32 mouse cellular contexts compared by ENCODE assay signal in genomic region chr7:89795366-89795765, GRCm38 (mm10).
"Had no signal": no experiment of that assay in that cellular context is flagged by ENCODE, and none has a peak within 500 bp of the region (broad histone marks: within the 10 kb centered on the region; RNA-seq: fewer than 3 reads in every experiment).

No protein-coding gene starts in this region.

- DNase-seq: heart, postnatal 10 days; heart, postnatal 14 days; heart, postnatal 36 days; heart, postnatal 4 days; kidney, adult 11 months; kidney, adult 18-20 months; kidney, adult 2 months; kidney, adult 8-10 months; kidney, adult 9 months; kidney, postnatal 10 days; kidney, postnatal 14 days; kidney, postnatal 25 days; kidney, postnatal 36 days; kidney, postnatal 4 days; layer of hippocampus, adult 9-11 months; layer of hippocampus, postnatal 36 days had no signal

- ATAC-seq: inflammation-experienced regulatory T-cells, adult 6 months; intestine, embryonic 15.5 days; intestine, embryonic 16.5 days; intestine, postnatal 0 days had no signal

- H3K9ac ChIP-seq: heart, embryonic 12.5 days; heart, embryonic 13.5 days; heart, embryonic 15.5 days; hindbrain, embryonic 12.5 days; hindbrain, embryonic 13.5 days; hindbrain, embryonic 14.5 days; hindbrain, embryonic 15.5 days; intestine, embryonic 15.5 days; kidney, embryonic 15.5 days had no signal

- H3K36me3 ChIP-seq: heart, embryonic 12.5 days; heart, embryonic 13.5 days; heart, embryonic 15.5 days; hindbrain, embryonic 10.5 days; hindbrain, embryonic 12.5 days; hindbrain, embryonic 13.5 days; hindbrain, embryonic 15.5 days; intestine, embryonic 15.5 days; kidney, embryonic 15.5 days had no signal

- H3K27me3 ChIP-seq: heart, embryonic 13.5 days; heart, embryonic 15.5 days; hindbrain, embryonic 12.5 days; hindbrain, embryonic 13.5 days; hindbrain, embryonic 15.5 days; intestine, embryonic 15.5 days; kidney, embryonic 15.5 days had no signal

- H3K9me3 ChIP-seq: heart, embryonic 12.5 days; heart, embryonic 13.5 days; heart, embryonic 15.5 days; hindbrain, embryonic 10.5 days; hindbrain, embryonic 12.5 days; hindbrain, embryonic 13.5 days; hindbrain, embryonic 15.5 days; intestine, embryonic 15.5 days; kidney, embryonic 15.5 days had no signal

- H3K4me1 ChIP-seq: heart, embryonic 12.5 days; heart, embryonic 15.5 days; intestine, embryonic 15.5 days; kidney, embryonic 15.5 days had no signal

- H3K27ac ChIP-seq: heart, embryonic 13.5 days; heart, embryonic 15.5 days; hindbrain, embryonic 10.5 days; hindbrain, embryonic 12.5 days; hindbrain, embryonic 13.5 days; hindbrain, embryonic 14.5 days; hindbrain, embryonic 15.5 days; intestine, embryonic 15.5 days; kidney, embryonic 15.5 days; kidney, postnatal 0 days; layer of hippocampus, adult 2 months; left cerebral cortex, adult 2 months had no signal

- H3K4me3 ChIP-seq: heart, embryonic 12.5 days; heart, embryonic 13.5 days; heart, embryonic 15.5 days; hindbrain, embryonic 10.5 days; hindbrain, embryonic 12.5 days; hindbrain, embryonic 13.5 days; hindbrain, embryonic 15.5 days; intestine, embryonic 15.5 days; kidney, embryonic 15.5 days; layer of hippocampus, adult 2 months; left cerebral cortex, adult 2 months had no signal

- H3K4me2 ChIP-seq: heart, embryonic 12.5 days; heart, embryonic 13.5 days; heart, embryonic 15.5 days; hindbrain, embryonic 12.5 days; hindbrain, embryonic 13.5 days; hindbrain, embryonic 14.5 days; hindbrain, embryonic 15.5 days; intestine, embryonic 15.5 days; kidney, embryonic 15.5 days had no signal
